Mouse (Mus musculus) mouse trophoblast stem cell (cell line): ENCODE results near the gene Kank2.

Experiments used
- in situ Hi-C, 2 experiments: fragments of 300-500 bp; cut with MseI, MboI; formaldehyde crosslinking; loops; 2 replicates in 1 of 2; 3 replicates in 1 of 2; pipeline ENCODE4 v1.15.1; 2025

The Kank2 gene

GRCm38 (mm10) chr9:21717015-21717414 lies 81.5 kb downstream of the Kank2 start:
- in situ Hi-C loops, result no loop called here
